Mouse (Mus musculus): ENCODE results near the gene Snx12.

DNA sequence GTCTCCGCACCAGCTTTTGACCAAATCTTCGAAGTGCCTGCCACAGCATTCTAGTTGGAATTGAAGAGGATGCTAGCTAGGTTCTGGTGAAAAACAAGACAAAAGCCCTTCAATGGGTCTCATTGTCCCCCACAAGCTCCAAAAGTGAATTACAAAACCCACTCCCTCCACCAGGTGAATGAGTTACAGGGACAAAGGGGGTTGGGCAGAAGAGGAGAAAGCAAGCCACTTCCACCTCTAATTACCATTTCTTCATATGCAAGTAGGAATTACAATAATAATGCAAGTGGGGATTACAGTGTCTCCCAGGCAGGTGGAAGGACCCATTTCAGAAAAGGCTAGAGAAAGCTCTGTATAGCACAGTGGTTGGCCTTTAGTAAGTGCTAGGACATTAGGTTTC, 138.2 kb downstream of the Snx12 start:
- TF ChIP-seq CTCF (conservative IDR thresholded peaks at IDR 0.05 in 1 of 2, IDR thresholded peaks at IDR 0.05 in 1 of 2; ENCODE audit: low read depth in 2 of 2, low read length in 2 of 2) (no peak), USF2 (conservative IDR thresholded peaks at IDR 0.05; ENCODE audit: low read depth, low read length) (no peak), MAFK (IDR thresholded peaks at IDR 0.05; ENCODE audit: insufficient replicate concordance, low read length) (no peak)
